Mouse (Mus musculus) erythroblast, embryonic 14.5 days (primary cell): Measurements from ENCODE around the gene Dclre1b. TPM values are rescaled to one million over a fixed set of nuclear protein-coding genes. Genes with fewer than 3 reads are reported as not detected.
"Not testable (repeated sequence)": the region's sequence is repeated elsewhere in the genome, so short reads cannot be mapped to it uniquely, and the experiment has no call there.

Experiments used
- H3K27me3 ChIP-seq: 2 replicates; pipeline ENCODE4 v1.6.1; 2012; ENCODE audit warnings: inconsistent platforms; ENCODE audit not compliant: control insufficient read depth
- H3K36me3 ChIP-seq: 2 replicates; pipeline ENCODE4 v1.6.1; 2012; ENCODE audit warnings: mild to moderate bottlenecking, inconsistent platforms; ENCODE audit not compliant: control insufficient read depth
- H3K4me1 ChIP-seq: 2 replicates; pipeline ENCODE4 v1.6.1; 2012; ENCODE audit warnings: inconsistent platforms; ENCODE audit not compliant: control insufficient read depth
- H3K4me3 ChIP-seq: replicated peaks from 2 replicates; pipeline ENCODE3; 2012; ENCODE audit warnings: moderate library complexity, mild to moderate bottlenecking, inconsistent platforms
- H3K9me3 ChIP-seq: 2 replicates; pipeline ENCODE4 v1.6.1; 2012; ENCODE audit warnings: low read length, inconsistent platforms, mixed read lengths; ENCODE audit not compliant: control insufficient read depth
- GATA1 ChIP-seq: IDR thresholded peaks from 2 replicates; pipeline ENCODE4 v1.6.1; 2012; ENCODE audit warnings: low read length, inconsistent platforms, mixed read lengths
- TAL1 ChIP-seq: IDR thresholded peaks from 3 replicates; pipeline ENCODE4 v1.6.1; 2012; ENCODE audit warnings: low read length, inconsistent platforms, mixed read lengths
- polyA plus RNA-seq: library from polyadenylated mRNA; stranded (reverse); fragments of >175 nt; gene quantifications from 2 replicates; pipeline ENCODE4 v1.2.3, GENCODE M21; 2012

Dclre1b gene
- polyA plus RNA-seq, 1 experiment: 1.2 TPM

GRCm38 (mm10) chr3:103839711-103840110, 30.5 kb upstream of the Dclre1b start:
- no peak overlapping the region for H3K4me3 ChIP-seq
- TF ChIP-seq TAL1: no peak
- TF ChIP-seq GATA1: no peak
- H3K27me3 ChIP-seq: no peaks in the 10 kb centered on the region
- H3K4me1 ChIP-seq: no peaks in the 10 kb centered on the region
- no peaks in the 10 kb centered on the region for H3K9me3 ChIP-seq
- H3K36me3 ChIP-seq: peaks cover 7% of the 10 kb centered on the region; the same call in 1 of the 2 replicates

GRCm38 (mm10) chr3:103836453-103836852, 27.2 kb upstream of the Dclre1b start:
- peaks cover 9% of the 10 kb centered on the region for H3K36me3 ChIP-seq
- peaks cover 20% of the 10 kb centered on the region for H3K4me1 ChIP-seq
- H3K27me3 ChIP-seq: no peaks in the 10 kb centered on the region
- H3K4me3 ChIP-seq: no peak overlapping the region
- H3K9me3 ChIP-seq: no peaks in the 10 kb centered on the region
- TF ChIP-seq TAL1 (no peak), GATA1 (no peak)

DNA sequence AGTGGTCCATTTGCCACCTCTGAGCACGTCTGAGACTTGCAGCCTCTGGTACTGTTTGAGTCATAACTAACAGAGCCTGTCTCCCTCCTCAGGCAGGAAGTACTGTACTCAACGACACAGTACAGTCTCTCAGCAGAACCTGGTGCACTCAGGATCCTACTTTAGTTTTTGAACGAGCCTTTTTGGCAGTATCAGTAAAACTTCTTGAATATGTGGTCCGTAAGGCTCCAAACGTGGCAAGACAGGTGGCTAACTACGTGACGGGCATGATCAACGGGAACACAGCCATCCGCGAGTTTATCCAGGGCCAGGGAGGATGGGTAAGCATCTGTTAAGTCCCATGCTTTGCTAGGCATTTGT, 26.7 kb upstream of the Dclre1b start:
- Histone ChIP-seq H3K4me1 (peaks cover 25% of the 10 kb centered on the region), H3K9me3 (no peaks in the 10 kb centered on the region)
- TF ChIP-seq TAL1 (no peak), GATA1 (no peak)

GRCm38 (mm10) chr3:103835272-103835950, 26.2 kb upstream of the Dclre1b start:
- Histone ChIP-seq H3K9me3 (no peaks in the 10 kb centered on the region), H3K36me3 (peaks cover 9% of the 10 kb centered on the region), H3K27me3 (no peaks in the 10 kb centered on the region), H3K4me1 (peaks cover 25% of the 10 kb centered on the region), H3K4me3 (no peak overlapping the region)
- no peak for TF ChIP-seq TAL1
- TF ChIP-seq GATA1: no peak

More for the DNA sequence above, 26.7 kb upstream of the Dclre1b start:
- Histone ChIP-seq H3K27me3 (no peaks in the 10 kb centered on the region), H3K36me3 (peaks cover 9% of the 10 kb centered on the region), H3K4me3 (no peak overlapping the region)

GRCm38 (mm10) chr3:103834001-103834400, 24.8 kb upstream of the Dclre1b start:
- Histone ChIP-seq H3K9me3 (no peaks in the 10 kb centered on the region), H3K4me1 (peaks cover 25% of the 10 kb centered on the region), H3K36me3 (peaks cover 5% of the 10 kb centered on the region), H3K27me3 (no peaks in the 10 kb centered on the region), H3K4me3 (no peak overlapping the region)
- TF ChIP-seq GATA1 (no peak), TAL1 (no peak)

DNA sequence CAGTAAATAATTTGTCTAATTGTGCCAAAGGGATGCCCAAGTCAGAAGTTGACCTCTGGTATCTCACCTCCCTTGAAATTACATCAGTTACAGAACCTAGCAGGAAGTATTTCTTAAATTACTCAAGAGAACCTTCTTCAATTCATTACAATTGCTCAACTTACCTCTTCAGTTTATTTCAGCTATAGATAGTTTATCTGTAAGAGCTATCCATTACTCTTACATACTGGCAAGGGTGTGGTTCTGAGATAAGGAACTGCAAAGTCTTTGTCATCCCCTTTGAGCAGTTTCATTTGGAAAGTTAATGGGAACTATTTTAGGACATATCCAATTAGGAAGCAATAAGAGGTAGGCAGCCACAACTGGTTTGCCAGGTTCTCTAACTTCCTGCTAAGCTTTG, 23.2 kb upstream of the Dclre1b start, which contains the start of gene Bcl2l15:
Bcl2l15 (plus strand) TSS at position 176 of the 400 bp plus-strand sequence.
- peaks cover 25% of the 10 kb centered on the region for H3K4me1 ChIP-seq
- H3K4me3 ChIP-seq: peak within 1 kb of the TSS; percentile 3
- no peaks in the 10 kb centered on the region for H3K27me3 ChIP-seq
- peaks cover 8% of the 10 kb centered on the region for H3K36me3 ChIP-seq
- no peaks in the 10 kb centered on the region for H3K9me3 ChIP-seq
- TF ChIP-seq GATA1 (no peak), TAL1 (no peak)

DNA sequence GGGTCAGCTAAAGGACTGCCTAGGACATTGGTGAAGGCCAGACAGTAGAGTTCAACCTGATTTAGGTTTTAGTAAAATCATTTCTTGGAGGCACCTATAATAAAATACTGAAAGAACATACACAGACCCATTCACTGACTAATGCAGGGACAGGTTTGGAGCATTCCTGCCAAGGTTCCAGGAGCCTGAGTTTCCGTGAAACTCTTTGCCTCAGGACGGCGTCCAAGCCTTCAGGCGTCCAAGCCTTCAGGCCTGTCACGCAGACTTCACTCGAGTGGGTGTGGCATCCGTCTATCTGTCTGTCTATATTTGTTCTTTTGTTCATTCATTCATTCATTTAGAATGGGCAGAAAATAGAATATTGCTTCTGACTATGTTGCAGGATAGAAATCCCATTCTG, 21.9 kb upstream of the Dclre1b start:
- no peak overlapping the region for H3K4me3 ChIP-seq
- no peaks in the 10 kb centered on the region for H3K27me3 ChIP-seq
- no peak for TF ChIP-seq GATA1
- peaks cover 25% of the 10 kb centered on the region for H3K4me1 ChIP-seq
- H3K9me3 ChIP-seq: no peaks in the 10 kb centered on the region
- H3K36me3 ChIP-seq: peaks cover 16% of the 10 kb centered on the region

GRCm38 (mm10) chr3:103830681-103831080, 21.4 kb upstream of the Dclre1b start:
- not testable (repeated sequence) for H3K9me3 ChIP-seq, H3K4me3 ChIP-seq, H3K27me3 ChIP-seq
- H3K36me3 ChIP-seq: peaks cover 21% of the 10 kb centered on the region
- peaks cover 25% of the 10 kb centered on the region for H3K4me1 ChIP-seq

- peaks cover 23% of the 10 kb centered on the region for H3K36me3 ChIP-seq
- H3K27me3 ChIP-seq: no peaks in the 10 kb centered on the region
- H3K9me3 ChIP-seq: no peaks in the 10 kb centered on the region
- TF ChIP-seq GATA1: no peak
- no peak overlapping the region for H3K4me3 ChIP-seq
- H3K4me1 ChIP-seq: peaks cover 25% of the 10 kb centered on the region
These were observed 19.8 kb upstream of the Dclre1b start for GRCm38 (mm10) chr3:103829036-103829435.

DNA sequence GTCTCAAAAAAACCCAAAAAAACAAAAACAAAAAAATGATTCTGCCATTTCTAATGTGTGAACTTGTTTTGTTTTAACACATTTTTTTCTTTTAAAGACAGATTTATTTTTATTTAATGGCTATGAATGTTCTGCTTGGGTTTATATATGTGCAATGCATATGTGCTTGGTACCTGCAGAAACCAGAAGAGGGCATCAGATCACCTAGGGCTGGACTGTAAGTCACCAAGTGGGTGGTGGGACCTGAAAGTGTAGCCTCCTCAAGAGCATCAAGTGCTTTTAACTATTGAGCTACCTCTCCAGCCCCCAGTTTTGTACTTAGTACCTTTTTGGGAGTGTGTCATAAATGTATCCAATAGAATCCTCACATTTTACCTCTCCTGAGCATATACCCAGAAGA, 18.3 kb upstream of the Dclre1b start:
- peaks cover 36% of the 10 kb centered on the region for H3K36me3 ChIP-seq
- no peak for TF ChIP-seq GATA1
- no peak for TF ChIP-seq TAL1

More for the DNA sequence above, 18.3 kb upstream of the Dclre1b start:
- H3K9me3 ChIP-seq: no peaks in the 10 kb centered on the region
- H3K4me1 ChIP-seq: peaks cover 15% of the 10 kb centered on the region
- H3K27me3 ChIP-seq: no peaks in the 10 kb centered on the region
- no peak overlapping the region for H3K4me3 ChIP-seq
